Mouse (Mus musculus) thymus, postnatal 14 days (tissue): ENCODE data around the gene Pwwp2b.
A peak's percentile ranks its signal among the peaks of the same experiment; 100 is the strongest.

Experiments
- DNase-seq: peaks from one replicate; pipeline ENCODE4 v3.0.0; 2021

Pwwp2b gene

GRCm38 (mm10) chr7:139247881-139248614 lies at the start of gene Pwwp2b:
Gene Pwwp2b, plus strand, starts transcription at chr7:139248482.
- DNase-seq, result peak; percentile 83

GRCm38 (mm10) chr7:139200108-139200507 lies 48.2 kb upstream of the Pwwp2b start:
- no peak for DNase-seq

GRCm38 (mm10) chr7:139201209-139201608 lies 47.1 kb upstream of the Pwwp2b start:
- no peak for DNase-seq

GRCm38 (mm10) chr7:139208023-139208772 lies 40.1 kb upstream of the Pwwp2b start:
- DNase-seq, result peak; percentile 64

GRCm38 (mm10) chr7:139208773-139209095 lies 39.5 kb upstream of the Pwwp2b start:
- no peak for DNase-seq

GRCm38 (mm10) chr7:139211761-139212160 lies 36.5 kb upstream of the Pwwp2b start:
- no peak for DNase-seq

GRCm38 (mm10) chr7:139212754-139213745 lies 35.2 kb upstream of the Pwwp2b start, which contains the start of the genes Lrrc27 and Stk32c:
Gene Lrrc27, plus strand, starts transcription at chr7:139212988.
Gene Stk32c, minus strand, starts transcription at chr7:139213307.
- DNase-seq, result peak; percentile 99

GRCm38 (mm10) chr7:139213751-139214150 lies 34.5 kb upstream of the Pwwp2b start:
- DNase-seq, result no peak

GRCm38 (mm10) chr7:139214160-139214559 lies 34.1 kb upstream of the Pwwp2b start:
- no peak for DNase-seq

GRCm38 (mm10) chr7:139214596-139215340 lies 33.5 kb upstream of the Pwwp2b start:
- DNase-seq, result no peak

GRCm38 (mm10) chr7:139215516-139215915 lies 32.8 kb upstream of the Pwwp2b start:
- no peak for DNase-seq

- no peak for DNase-seq
These were observed 32.3 kb upstream of the Pwwp2b start for GRCm38 (mm10) chr7:139215946-139216345.

GRCm38 (mm10) chr7:139216464-139216863 lies 31.8 kb upstream of the Pwwp2b start:
- DNase-seq, result no peak

GRCm38 (mm10) chr7:139217046-139217445 lies 31.2 kb upstream of the Pwwp2b start:
- no peak for DNase-seq

GRCm38 (mm10) chr7:139218641-139219415 lies 29.5 kb upstream of the Pwwp2b start:
- DNase-seq, result no peak

GRCm38 (mm10) chr7:139219486-139219885 lies 28.8 kb upstream of the Pwwp2b start:
- no peak for DNase-seq

- no peak for DNase-seq
These were observed 28.0 kb upstream of the Pwwp2b start for GRCm38 (mm10) chr7:139220303-139220702.

- DNase-seq, result no peak
These were observed 27.2 kb upstream of the Pwwp2b start for GRCm38 (mm10) chr7:139221072-139221471.

- no peak for DNase-seq
These were observed 26.4 kb upstream of the Pwwp2b start for GRCm38 (mm10) chr7:139221856-139222255.

- no peak for DNase-seq
These were observed 25.9 kb upstream of the Pwwp2b start for GRCm38 (mm10) chr7:139222341-139222740.

GRCm38 (mm10) chr7:139224070-139224469 lies 24.2 kb upstream of the Pwwp2b start:
- DNase-seq, result peak; percentile 26
